Mouse (Mus musculus): ENCODE data around the gene BC005537.

The BC005537 gene

GRCm38 (mm10) chr13:24849318-24849717, 47.9 kb downstream of the BC005537 start:
- no peak for DNase-seq

DNA sequence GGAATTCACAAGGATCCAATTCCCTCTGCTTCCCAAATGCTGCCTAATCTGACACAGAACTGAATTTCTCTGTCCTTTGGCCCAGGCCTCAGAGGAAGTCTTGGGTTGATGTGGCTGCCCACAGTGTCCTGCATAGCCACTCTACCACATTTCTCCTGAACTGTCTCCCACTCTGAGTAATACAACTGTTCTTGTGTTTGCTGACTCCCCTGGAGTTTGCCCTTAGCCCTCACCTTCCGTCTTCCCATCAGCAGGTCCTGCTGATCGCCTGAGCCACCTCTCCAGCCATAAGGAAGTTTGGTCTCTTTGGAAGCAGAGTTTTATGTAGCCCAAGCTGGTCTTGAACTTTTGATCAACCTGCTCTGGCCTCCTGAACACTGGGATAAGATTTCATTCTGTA, 50.5 kb downstream of the BC005537 start:
- DNase-seq: no peak

DNA sequence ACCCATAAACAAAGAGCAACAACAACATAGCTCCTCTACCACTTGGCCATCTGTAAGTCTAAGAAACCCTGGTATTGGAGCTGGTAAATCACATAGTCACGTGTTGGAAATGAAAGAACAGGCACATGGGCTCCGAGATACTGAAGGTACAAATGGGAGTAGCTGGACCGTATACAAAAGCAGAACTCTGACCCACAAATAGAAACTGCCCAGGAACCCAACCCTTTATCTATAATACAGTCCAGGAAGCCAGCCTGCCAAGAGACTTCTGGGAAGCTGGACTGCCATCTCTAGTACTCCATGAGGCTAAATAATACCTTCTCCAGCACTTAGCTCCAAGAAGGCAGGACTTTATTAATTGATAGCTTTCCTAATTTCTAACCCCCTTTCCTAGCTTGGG, 51.1 kb downstream of the BC005537 start:
- no peak for DNase-seq

DNA sequence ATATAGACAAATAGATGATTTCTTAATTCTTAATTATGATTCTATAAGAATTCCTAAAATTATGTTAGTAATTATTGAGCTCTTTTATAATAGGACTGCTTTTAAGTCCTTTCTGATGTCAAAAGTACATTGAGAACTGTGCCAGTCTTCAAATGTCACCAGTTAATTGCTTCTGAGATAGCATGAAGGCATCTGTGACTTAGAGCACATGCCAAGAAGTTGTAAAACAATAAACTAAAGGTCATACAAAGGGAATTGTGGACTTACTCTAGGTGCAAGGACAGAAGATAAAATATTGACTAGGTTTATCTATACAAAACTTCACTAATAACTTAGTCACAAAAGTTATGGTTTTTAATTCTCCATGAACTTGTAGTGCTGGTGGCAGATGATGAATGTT, 57.7 kb downstream of the BC005537 start:
- no peak for DNase-seq

- DNase-seq: no peak
These were observed 59.6 kb downstream of the BC005537 start for GRCm38 (mm10) chr13:24861084-24861483.

DNA sequence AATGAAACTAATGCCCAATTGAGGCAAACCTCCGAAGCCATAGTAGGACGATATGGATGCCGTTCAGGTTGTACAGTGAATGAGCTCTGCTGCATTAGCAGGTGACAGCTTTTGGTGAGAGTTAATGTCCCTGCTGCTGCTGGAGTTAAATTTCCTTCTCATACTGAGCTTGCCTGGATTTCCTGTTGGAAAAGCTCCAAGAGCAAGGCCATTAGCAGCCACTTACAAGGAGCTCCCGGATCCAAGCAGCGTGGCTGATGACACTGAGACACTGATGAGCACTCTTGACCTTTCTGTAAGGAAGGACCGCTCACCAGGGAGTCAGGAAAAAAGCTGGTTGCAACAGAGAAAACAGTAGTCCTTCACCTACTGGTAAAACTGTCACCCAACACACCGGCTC, 60.6 kb downstream of the BC005537 start:
- no peak for DNase-seq

DNA sequence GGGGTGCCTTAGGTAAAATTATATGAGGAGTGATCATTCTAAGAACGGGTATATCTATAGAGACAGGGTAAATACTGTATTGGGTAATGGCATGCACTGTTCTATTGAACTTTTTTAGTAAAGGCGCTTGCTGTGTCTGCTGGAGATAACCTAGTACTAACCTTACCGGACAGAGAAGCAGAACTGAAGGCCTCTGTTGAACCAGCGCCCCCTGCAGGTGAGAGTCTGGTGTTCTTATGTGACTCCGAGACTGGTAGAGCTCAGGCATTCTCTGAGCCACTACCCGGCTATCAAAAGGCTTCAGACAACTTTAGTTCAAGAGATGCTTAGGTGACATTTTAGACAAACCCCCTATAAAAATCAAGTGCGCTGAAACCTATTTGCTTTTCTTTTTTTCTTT, 61.1 kb downstream of the BC005537 start:
- DNase-seq: peak; percentile 67
